Mouse (Mus musculus) neutrophil, adult 5-6 weeks (primary cell): Measurements from ENCODE around the gene Ipo4. TPM values are rescaled to one million over a fixed set of nuclear protein-coding genes. Genes with fewer than 3 reads are reported as not detected.
A peak's percentile ranks its signal among the peaks of the same experiment; 100 is the strongest.

Source experiments
- ATAC-seq: fragments of 151-379, 151-347 bp; 2 replicates; pipeline ENCODE4 v1.8.0; 2017; ENCODE audit warnings: mild to moderate bottlenecking, moderate TSS enrichment; ENCODE audit not compliant: insufficient number of reproducible peaks, poor library complexity, low FRiP score, severe bottlenecking; ENCODE audit errors: extremely low read depth
- total RNA-seq: library from RNA; stranded (forward); fragments of 200-1000 nt; gene quantifications from 2 replicates; pipeline ENCODE4 v1.2.3, GENCODE M21; 2017

The Ipo4 gene
- total RNA-seq, 1 experiment from 2014 or later: 11.3 TPM

DNA sequence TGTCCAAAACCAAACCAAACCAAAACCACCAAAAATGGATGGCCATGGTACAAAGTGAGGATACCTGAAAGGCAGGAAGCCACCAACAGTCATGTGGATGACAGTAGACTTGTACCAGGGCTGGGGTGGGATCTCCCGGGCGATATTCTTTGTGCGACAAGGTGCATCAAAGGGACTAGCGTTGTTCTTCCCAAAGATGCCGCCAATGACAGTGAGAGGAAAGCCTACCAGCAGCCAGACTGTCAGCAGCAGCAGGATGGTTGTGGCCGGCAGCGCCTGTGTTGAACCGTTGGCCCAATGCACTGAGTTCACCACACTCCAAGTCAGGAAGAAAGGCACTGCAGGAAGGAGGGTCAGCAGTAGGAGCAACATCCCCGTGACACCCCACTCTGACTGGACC is 2.0 kb upstream of the Ipo4 start, which contains the start of gene Gm49378:
TSS of gene Gm49378 (minus strand) at position 101 of the 400 bp plus-strand sequence.
- ATAC-seq: no peak

DNA sequence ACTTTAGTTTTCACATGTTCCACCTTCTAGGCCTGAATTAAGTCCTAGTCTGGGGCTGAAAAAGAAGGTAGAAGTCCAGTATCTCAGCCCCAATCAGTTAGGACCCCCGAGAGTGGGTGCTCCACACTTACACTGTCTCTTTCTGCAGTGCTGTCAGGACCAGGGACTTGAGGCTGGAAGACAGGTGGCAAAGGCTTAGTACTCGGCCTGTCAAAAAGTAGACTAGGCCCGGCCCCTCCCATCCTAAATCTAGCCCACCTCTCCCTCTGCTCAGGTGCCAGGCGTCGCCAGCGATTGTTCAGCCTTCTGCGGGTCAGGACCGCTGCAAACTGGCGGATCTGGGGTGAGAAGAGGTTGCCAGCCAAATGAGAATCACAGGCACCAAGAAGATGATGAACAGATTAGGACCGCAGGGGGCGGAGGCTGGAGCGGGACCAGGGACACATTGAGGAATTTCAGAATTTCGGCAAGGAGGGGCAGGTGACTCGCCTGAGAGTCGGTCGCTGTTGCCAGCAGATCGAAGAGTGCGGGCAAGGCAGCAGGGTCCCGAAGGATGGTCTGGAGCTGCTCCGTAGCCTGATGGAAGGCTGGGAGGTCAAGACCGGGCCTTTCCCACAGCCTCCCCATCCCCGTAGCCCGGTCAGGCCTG is 759 bp downstream of the Ipo4 start:
- no peak for ATAC-seq

DNA sequence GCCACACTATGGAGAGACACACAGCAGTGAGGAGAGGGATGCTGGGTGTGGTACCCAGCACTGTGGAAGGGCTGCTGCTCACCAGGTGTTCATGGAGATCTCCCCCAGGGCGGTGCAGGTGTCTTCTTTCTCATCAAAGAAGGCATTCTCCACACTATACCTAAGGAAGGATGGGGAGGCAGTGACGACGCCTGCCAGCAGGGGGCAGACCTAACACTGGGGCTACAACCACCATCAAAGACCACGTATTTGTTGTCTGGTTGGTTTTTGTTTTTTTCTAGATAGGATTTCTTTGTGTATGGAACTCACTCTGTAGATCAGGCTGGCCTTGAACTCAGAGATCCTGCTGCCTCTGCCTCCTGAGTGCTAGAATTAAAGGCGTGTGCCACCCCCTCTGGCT is 6.4 kb downstream of the Ipo4 start:
- ATAC-seq: peak; percentile 70

DNA sequence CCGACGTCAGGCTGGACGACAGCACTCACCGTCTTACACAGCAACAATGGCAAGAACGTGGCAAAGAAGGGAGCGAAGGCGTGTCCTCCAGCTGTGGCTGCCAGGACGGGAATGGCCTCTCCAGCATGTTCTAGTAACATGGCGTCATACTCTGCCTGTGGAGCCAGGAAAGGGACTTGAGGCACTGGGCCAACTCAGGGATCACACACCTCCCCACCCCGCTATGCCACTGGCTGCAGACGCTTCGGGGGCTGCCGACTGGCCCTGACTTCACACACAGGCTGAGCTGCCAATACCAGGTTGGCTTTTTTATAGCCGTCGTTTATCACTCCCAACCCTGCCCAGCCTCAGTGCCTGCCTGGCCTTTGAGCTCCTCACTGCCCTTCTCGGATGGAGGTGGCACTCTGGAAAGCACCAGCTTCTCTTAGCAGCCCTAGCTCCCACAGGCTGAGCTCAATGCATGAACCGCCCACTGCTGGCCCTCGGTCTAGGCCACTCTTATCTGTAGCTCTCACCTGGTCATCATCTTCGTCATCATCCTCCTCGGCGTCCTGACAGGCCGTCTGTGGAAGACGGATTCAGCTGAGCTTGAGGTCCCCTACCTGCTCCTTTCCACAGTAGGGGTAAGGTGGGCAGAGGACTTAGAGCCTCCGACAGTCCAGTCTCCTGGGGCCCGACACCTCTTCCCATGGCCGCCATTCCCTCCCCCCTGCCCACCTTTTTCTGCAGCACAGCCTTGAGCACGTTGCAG is 7.5 kb downstream of the Ipo4 start:
- no peak for ATAC-seq

DNA sequence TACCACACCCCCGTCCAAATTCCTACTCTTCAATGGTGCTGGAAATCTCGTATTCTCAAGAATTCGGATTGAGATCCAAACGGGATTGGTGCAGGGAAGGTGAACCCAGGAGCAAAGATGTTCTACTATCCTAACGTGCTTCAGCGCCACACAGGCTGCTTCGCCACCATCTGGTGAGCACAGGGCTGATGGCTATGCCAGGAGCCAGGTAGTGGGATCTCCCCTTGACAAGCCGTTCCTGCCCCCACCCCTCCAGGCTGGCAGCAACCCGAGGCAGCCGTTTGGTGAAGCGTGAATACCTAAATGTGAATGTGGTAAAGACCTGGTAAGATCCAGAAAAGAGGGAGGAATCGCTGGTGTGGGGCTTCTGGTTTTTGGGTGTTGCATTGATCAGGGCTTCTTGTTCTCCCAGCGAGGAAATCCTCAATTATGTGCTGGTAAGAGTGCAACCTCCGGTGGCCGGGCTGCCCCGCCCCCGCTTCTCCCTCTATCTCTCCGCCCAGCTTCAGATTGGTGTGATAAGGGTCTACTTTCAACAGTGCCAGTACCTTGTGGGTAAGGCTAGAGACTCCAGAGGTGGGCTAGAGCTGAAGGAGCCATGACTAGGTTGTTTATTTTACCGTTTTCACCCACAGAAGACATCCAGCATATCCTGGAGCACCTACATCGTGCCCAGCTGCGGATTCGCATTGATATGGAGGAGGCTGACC is 17.1 kb downstream of the Ipo4 start:
- no peak for ATAC-seq

DNA sequence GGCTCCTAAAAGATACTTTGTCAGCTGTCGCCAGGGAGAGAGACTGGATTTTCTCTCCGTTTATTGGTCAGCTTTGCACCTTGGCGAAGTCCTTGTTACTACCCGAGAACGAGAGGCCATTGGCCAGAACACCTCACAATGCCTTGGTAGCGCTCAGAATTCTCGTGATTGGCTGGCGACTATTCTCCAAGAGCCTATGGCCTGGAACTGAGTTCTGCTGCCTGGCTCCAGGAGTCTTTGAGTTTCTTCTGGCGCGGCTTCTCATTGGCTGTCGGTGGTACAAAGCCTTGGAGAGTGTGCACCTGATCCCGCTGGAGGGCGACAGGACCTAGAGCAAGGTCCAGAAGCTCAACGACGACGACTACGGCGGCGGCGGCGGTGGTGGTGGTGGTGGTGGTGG is 17.9 kb downstream of the Ipo4 start, which contains the start of gene Rec8:
TSS of gene Rec8 (plus strand) at position 216 of the 400 bp plus-strand sequence.
- peak; percentile 40; the same call in 1 of the 2 replicates for ATAC-seq

DNA sequence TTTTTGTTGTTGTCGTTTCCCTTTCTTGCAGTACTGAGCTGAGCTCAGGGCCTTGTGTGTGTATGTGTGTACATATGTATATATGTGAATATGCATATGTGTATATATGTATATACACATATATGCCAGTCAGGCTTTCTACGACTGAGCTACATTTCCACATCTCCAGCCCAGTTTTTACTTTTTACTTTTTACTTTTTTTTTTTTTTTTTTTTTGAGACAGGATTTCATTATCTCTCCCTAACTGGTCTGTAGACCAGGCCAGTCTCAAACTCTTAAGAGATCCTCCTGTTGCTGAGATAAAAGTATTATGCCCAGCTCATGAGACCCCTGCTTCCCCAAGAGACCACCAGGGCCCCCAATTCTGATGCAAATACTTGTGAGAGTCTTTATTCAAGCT is 18.9 kb downstream of the Ipo4 start:
- ATAC-seq: no peak

DNA sequence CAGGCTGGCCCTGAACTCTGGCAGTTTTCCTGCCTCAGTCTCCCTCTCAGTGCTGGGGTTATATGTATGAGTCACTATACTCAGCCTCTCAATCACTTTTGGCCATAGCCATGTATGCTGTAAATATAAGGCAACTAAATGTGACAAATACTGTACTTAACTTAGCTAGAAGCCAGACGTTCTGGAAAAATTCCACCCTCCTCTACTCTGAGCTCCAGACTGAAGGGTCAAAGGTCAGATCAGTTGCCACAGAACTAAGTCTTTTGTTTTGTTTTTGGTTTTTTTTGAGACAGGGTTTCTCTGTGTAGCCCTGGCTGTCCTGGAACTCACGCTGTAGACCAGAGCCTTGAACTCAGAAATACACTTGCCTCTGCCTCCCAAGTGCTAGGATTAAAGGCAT is 19.9 kb downstream of the Ipo4 start:
- no peak for ATAC-seq

DNA sequence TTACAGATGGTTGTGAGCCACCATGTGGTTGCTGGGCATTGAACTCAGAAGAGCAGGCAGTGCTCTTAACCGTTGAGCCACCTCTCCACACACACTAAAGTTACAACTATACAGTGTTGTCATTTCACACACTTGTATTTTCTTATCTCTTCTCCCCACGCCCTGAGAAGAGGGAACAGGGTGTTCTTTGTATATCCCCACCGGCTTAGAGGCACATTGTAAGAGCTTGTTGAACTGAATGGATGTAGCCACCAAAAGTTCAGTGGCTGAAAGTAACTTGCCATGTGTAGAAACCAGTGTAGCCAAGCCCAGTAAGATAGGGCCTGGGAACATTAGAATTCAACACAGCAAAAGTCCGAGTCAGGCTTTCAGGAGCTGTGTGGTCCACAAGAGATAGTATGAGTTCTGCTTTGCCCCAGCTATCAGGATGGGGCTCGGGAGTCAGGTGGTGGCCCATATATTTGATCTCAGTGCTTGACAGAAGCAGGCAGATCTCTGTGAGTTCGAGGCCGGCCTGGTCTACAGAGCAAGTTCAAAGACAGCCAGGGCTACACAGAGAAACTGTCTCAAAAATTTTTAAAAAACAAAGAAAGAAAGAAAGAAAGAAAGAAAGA is 21.1 kb downstream of the Ipo4 start:
- no peak for ATAC-seq

DNA sequence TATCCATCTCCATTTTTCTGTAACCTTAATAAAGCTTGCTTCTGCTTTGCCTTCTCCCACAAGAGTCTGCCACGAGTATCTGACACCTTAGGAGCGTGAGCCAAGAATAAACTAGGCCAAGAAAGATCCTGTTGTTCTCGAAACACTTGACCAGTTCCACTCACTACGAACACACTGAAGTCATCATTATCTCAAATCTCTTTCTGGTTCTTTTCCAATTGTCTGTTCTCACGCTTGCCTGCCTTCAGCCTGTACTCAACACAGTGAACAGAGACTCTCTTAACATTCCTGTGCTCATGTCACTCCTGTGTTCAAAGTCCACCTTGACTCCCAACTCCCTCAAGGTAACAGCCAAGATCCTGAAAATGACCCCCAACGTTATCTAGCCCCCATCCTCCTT is 22.4 kb downstream of the Ipo4 start:
- no peak for ATAC-seq

DNA sequence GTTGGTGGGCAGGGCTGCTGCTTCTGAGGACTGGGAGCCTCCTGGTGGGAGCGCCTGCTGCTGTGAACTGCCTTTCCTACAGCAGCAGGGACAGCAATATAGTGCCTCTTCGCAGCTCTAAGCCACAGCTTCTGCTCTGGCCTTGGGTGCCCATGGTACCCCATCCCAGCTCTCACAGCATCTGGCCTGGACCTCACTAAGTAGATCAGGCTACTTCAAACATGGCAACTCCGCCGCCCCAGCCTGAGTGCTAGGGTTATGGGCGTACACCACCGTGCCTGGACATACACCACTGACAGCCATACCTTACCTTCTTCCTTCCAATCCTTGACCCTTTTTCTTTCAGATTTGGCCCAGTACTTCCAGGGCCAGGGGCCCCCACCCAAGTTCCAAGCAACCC is 27.4 kb downstream of the Ipo4 start:
- ATAC-seq: no peak

DNA sequence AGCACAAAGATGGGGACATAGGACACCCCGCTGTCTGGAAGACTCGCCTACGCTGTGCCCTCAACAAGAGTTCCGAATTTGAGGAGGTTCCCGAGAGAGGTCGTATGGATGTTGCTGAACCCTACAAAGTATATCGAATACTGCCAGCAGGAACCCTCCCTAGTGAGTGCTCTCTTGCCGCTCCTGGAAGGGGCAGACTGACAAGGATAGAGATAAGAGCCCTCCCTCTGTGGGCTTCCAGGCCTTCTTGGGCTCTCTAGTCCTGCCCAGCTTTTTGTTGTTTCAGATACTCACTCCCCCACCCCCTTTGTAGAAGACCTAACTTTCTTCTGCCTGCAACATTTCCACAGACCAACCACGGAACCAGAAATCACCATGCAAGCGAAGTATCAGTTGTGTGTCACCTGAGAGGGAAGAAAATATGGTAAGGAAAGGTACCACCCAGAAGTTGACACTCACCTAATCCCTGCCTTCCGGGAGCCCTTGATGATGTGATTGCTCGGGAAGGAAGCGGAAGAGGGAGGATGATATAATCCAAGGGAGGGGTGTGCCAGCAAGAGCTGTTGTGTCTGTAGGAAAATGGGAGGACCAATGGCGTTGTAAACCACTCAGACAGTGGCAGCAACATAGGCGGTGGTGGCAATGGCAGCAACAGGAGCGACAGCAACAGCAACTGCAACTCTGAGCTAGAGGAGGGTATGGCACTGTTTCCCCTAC is 29.9 kb downstream of the Ipo4 start:
- ATAC-seq: no peak

DNA sequence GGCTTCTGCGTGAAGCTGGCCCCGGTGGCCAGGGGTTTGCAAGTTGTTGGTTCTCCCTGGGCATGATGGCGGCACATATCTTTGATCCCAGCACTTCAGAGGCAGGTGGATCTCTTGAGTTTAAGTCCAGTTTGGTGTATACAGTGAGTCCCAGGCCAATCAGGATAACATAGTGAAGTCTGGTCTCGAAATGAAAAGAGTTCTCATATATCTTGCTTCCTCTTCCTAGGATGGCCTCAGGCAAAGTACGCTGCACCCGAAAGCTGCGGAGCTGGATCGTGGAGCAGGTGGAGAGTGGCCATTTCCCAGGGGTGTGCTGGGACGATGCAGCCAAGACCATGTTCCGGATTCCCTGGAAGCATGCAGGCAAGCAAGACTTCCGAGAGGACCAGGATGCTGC is 30.9 kb downstream of the Ipo4 start:
- no peak for ATAC-seq

DNA sequence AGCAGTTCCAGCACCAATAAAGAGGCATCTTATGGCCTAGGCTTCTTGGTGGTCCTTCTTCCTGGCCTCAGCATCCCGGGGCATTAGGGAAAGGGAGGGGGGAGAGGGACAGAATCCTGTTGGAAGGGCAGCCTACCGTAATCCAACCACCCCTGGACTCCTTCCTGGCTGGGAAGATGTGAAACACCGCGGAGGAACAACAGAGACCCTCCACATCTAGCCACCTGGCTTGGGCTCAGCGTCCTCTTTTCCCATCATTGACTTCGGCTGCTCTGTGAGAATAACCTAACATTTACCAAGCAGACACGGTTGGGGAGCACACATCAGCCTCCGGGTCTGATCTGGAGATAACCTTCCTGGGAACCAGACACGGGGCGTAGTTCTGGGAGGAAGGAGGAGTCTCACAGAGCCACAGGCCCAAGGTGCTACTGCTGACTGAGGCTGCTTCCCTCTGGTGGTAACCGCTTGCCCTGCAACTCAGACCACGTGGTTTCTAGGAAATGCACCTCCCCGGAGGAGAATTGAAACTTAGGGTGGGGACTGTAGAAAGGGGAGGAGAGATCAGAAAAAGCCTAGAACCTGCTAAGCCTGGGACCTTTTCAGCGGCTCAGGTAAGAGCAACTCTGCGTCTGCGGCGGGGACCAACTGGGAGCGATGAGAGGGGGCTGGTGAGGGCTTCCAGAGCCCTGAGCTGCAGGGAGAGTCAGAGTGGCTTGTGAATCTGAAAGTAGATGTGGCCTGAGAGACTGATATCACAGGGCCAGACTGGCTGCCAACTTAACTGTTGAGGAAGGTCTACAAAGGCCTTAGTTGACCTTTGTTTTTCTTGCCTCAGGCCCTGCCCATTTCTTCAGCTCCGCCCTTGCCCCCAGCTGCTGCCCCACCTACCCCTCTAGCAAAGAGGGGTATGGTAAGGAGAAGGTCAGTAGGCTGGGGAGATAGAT is 31.9 kb downstream of the Ipo4 start:
- ATAC-seq: peak; percentile 90

DNA sequence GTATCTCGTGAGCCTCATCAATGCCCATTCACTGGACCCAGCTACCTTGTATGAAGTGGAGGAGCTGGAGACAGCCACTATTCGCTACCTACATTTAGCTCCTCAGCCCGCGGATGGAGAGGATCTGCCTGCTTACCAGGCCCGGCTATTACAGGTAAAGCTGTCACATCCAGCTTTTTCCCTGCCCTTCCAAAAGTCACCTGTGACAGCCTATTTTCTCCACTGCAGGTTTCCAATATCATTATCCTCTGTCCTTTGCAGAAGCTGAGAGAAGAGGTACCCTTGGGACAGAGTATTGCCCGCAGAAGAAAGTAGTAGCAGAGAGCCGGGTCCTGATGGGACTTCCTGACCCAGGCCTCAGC is 32.5 kb downstream of the Ipo4 start, which contains the start of gene Irf9:
TSS of gene Irf9 (plus strand) at position 301 of the 362 bp plus-strand sequence.
- ATAC-seq: no peak

DNA sequence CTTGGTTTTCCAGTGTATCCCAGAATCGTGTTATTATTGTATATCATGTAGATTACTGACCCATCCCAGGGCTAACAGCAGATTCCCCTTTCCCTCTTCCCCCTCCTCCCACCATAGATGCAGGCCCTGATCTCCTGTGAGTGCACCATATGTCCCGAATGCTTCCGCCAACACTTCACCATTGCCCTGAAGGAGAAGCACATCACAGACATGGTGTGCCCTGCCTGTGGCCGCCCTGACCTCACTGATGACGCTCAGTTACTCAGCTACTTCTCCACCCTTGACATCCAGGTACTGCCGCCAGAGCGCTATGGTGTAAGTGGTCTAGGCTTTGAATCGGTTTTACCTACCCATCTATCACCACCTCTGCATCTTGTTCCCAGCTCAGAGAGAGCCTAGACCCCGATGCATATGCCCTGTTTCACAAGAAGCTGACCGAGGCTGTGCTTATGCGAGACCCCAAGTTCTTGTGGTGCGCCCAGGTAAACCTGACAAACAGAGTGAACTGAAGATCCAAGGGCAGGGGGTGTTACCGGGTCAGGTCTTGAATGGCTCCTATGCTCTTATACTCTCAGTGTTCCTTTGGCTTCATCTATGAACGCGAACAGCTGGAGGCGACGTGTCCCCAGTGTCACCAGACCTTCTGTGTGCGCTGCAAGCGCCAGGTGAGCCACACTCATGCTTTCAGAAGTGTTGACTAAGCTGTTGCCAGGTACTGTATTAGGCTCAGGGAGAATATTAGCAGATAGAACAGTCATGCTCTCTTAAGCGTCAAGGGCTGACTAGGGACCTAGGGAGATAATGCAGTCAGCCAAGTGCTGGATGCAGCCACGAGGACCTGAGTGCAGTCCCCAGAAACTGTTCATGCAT is 37.0 kb downstream of the Ipo4 start:
- ATAC-seq: no peak
